In the genomic region with DNA sequence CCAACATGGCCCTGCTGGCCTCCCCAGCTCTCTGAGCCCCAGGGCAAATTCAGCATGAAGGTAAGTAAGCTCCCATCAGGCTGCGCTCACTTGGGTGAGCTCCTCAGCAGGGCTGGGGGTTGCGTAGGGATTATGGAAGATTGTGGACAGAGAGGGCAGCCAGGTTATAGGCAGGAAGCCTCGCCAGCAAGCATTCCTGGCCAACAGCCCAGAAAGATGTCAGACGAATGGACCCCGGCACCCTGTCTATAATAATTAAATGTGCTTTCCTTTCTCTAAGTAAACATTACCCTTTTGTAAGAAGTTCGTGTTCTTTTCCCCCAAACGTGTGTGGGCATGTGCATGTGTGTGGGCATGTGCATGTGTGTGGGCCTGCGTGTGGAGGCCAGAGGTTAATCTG, we compare ENCODE assay signal across 10 mouse cellular contexts. TPM values are rescaled to one million over a fixed set of nuclear protein-coding genes. Genes with fewer than 3 reads are reported as not detected.
DNase-seq lines count a peak whose midpoint lies in the region; ATAC-seq and TF ChIP-seq lines count a peak whose summit lies in the region.
"Had no signal": no experiment of that assay in that cellular context is flagged by ENCODE, and none has a peak within 500 bp of the region (broad histone marks: within the 10 kb centered on the region; RNA-seq: fewer than 3 reads in every experiment).

No protein-coding gene starts in this region.

- no peak overlapping the region for H3K4me2 ChIP-seq in heart, embryonic 16.5 days (ENCODE audit: low read depth, low read length)
- no peak overlapping the region for H3K4me2 ChIP-seq in stomach, postnatal 0 days (replicated peaks; ENCODE audit: low read depth)
- H3K4me2 ChIP-seq in hindbrain, postnatal 0 days (ENCODE audit: low read depth, low read length) = no peak overlapping the region
- H3K4me2 ChIP-seq: forebrain, embryonic 13.5 days had no signal

- H3K4me1 ChIP-seq in heart, embryonic 16.5 days (ENCODE audit: control insufficient read depth, insufficient read depth, low read length) = peaks cover 39% of the 10 kb centered on the region
- peaks cover 3% of the 10 kb centered on the region; the same call in 1 of the 2 replicates for H3K4me1 ChIP-seq in stomach, postnatal 0 days (replicated peaks; ENCODE audit: control insufficient read depth, insufficient read depth)
- no peaks in the 10 kb centered on the region for H3K4me1 ChIP-seq in hindbrain, postnatal 0 days (ENCODE audit: insufficient read depth, low read length)

- no peak for TF ChIP-seq EP300 in stomach, postnatal 0 days (optimal IDR thresholded peaks at IDR 0.05)

- no peaks in the 10 kb centered on the region for H3K36me3 ChIP-seq in heart, embryonic 16.5 days (ENCODE audit: control insufficient read depth, insufficient read depth)
- H3K36me3 ChIP-seq in stomach, postnatal 0 days (ENCODE audit: control insufficient read depth, insufficient read depth, low read length) = no peaks in the 10 kb centered on the region
- H3K36me3 ChIP-seq in hindbrain, postnatal 0 days (ENCODE audit: insufficient read depth, low read length) = no peaks in the 10 kb centered on the region
- H3K36me3 ChIP-seq: G1E had no signal

- peak; percentile 17 for DNase-seq in retina, postnatal 1 day
- no peak for DNase-seq in retina, embryonic 14.5 days (ENCODE audit: low spot score)
- DNase-seq in kidney, postnatal 14 days = peak; percentile 91
- peak; percentile 20 for DNase-seq in stomach, postnatal 0 days (ENCODE audit: low spot score)
- no peak for DNase-seq in hindbrain, postnatal 0 days (ENCODE audit: low spot score)
- DNase-seq in left cerebral cortex, postnatal 36 days (ENCODE audit: low spot score in 2 of 2) = no peak

- no peak for ATAC-seq in heart, embryonic 16.5 days (replicated peaks; ENCODE audit: extremely low read depth, insufficient read depth, low FRiP score)
- peak; percentile 6; the same call in 1 of the 2 replicates for ATAC-seq in stomach, postnatal 0 days (ENCODE audit: low FRiP score, low TSS enrichment)
- no peak for ATAC-seq in hindbrain, postnatal 0 days
- ATAC-seq: forebrain, embryonic 13.5 days had no signal

- no peaks in the 10 kb centered on the region for H3K9me3 ChIP-seq in heart, embryonic 16.5 days (replicated peaks; ENCODE audit: control insufficient read depth, low read length)
- no peaks in the 10 kb centered on the region for H3K9me3 ChIP-seq in stomach, postnatal 0 days (ENCODE audit: control insufficient read depth, low read length)
- no peaks in the 10 kb centered on the region for H3K9me3 ChIP-seq in hindbrain, postnatal 0 days (ENCODE audit: low read length)
- H3K9me3 ChIP-seq: forebrain, embryonic 13.5 days; G1E had no signal

- H3K4me3 ChIP-seq in heart, embryonic 16.5 days (ENCODE audit: low read length) = no peak overlapping the region
- no peak overlapping the region for H3K4me3 ChIP-seq in stomach, postnatal 0 days (ENCODE audit: low read depth, low read length)
- H3K4me3 ChIP-seq in hindbrain, postnatal 0 days (ENCODE audit: low read length) = no peak overlapping the region
- H3K4me3 ChIP-seq: forebrain, embryonic 13.5 days had no signal

- H3K9ac ChIP-seq in heart, embryonic 16.5 days (ENCODE audit: low read length) = 0 out of 2 replicates have a peak overlapping the region, but pooled peaks have one; percentile 4
- H3K9ac ChIP-seq in stomach, postnatal 0 days (ENCODE audit: low read length) = peak overlapping the region; percentile 13; the same call in 1 of the 2 replicates
- H3K9ac ChIP-seq in hindbrain, postnatal 0 days (replicated peaks; ENCODE audit: low read length) = no peak overlapping the region
- H3K9ac ChIP-seq: forebrain, embryonic 13.5 days had no signal

- TF ChIP-seq CTCF in stomach, postnatal 0 days (IDR thresholded peaks at IDR 0.05; ENCODE audit: low read depth) = no peak
- no peak for TF ChIP-seq CTCF in hindbrain, postnatal 0 days (IDR thresholded peaks at IDR 0.05; ENCODE audit: low read depth)

- no peaks in the 10 kb centered on the region; the same call in 1 of the 2 replicates for H3K27me3 ChIP-seq in heart, embryonic 16.5 days (ENCODE audit: control insufficient read depth, insufficient read depth, low read length)
- no peaks in the 10 kb centered on the region for H3K27me3 ChIP-seq in stomach, postnatal 0 days (ENCODE audit: control insufficient read depth, insufficient read depth, low read length)
- H3K27me3 ChIP-seq in hindbrain, postnatal 0 days (ENCODE audit: insufficient read depth, low read length) = no peaks in the 10 kb centered on the region

- intact Hi-C loops in left cerebral cortex, postnatal 36 days (cut with DNase I) = no loop called here

- peak overlapping the region; percentile 57 for H3K27ac ChIP-seq in heart, embryonic 16.5 days (ENCODE audit: low read length)
- peak overlapping the region; percentile 56 for H3K27ac ChIP-seq in stomach, postnatal 0 days (replicated peaks)
- H3K27ac ChIP-seq in hindbrain, postnatal 0 days = no peak overlapping the region
- H3K27ac ChIP-seq: forebrain, embryonic 13.5 days had no signal

- 27% methylated on average over 8 of the region's 8 CpGs for WGBS in heart, embryonic 16.5 days
- 21% methylated on average over 8 of the region's 8 CpGs for WGBS in stomach, postnatal 0 days
- WGBS in hindbrain, postnatal 0 days = 48% methylated on average over 8 of the region's 8 CpGs

RNA-seq across cellular contexts. Expression of a gene that starts 1.4 kb away (rescaled TPM):
- polyA plus RNA-seq in heart, embryonic 16.5 days (2015; fragmentation: Nextera tagmentation; extraction: Ambion mirVana) = 46.9 and 49.7 TPM in 2 replicates
- 45.1 and 49.2 TPM in 2 replicates for polyA plus RNA-seq in stomach, postnatal 0 days (2015; fragmentation: Nextera tagmentation; extraction: Ambion mirVana)
- 22.5 and 26.7 TPM in 2 replicates for total RNA-seq in hindbrain, postnatal 0 days (2014; rRNA removed)
- 21.7 and 25.6 TPM in 2 replicates for polyA plus RNA-seq in hindbrain, postnatal 0 days (2015; fragmentation: Nextera tagmentation; extraction: Ambion mirVana)
- 1 to 10 TPM in 1 of 2 experiments, under 1 TPM in 1; 0.68 to 1.2 TPM for total RNA-seq in left cerebral cortex, postnatal 36 days (2021)
- polyA plus RNA-seq: G1E had no signal

RNA-seq across cellular contexts. Expression of a gene that starts 13.9 kb away (rescaled TPM):
- polyA plus RNA-seq in heart, embryonic 16.5 days (2015; fragmentation: Nextera tagmentation; extraction: Ambion mirVana) = 1.1 and 1.7 TPM in 2 replicates
- 2.2 and 2.3 TPM in 2 replicates for polyA plus RNA-seq in stomach, postnatal 0 days (2015; fragmentation: Nextera tagmentation; extraction: Ambion mirVana)
- total RNA-seq in hindbrain, postnatal 0 days (2014; rRNA removed) = 1.3 and 1.6 TPM in 2 replicates
- polyA plus RNA-seq in hindbrain, postnatal 0 days (2015; fragmentation: Nextera tagmentation; extraction: Ambion mirVana) = 1.3 and 1.5 TPM in 2 replicates
- 1 to 10 TPM in 1 of 2 experiments, under 1 TPM in 1; 0.35 to 1.3 TPM for total RNA-seq in left cerebral cortex, postnatal 36 days (2021)
- polyA plus RNA-seq: G1E had no signal

RNA-seq across cellular contexts. Expression of a gene that starts 19.1 kb away (rescaled TPM):
- polyA plus RNA-seq in heart, embryonic 16.5 days (2015; fragmentation: Nextera tagmentation; extraction: Ambion mirVana) = 1.3 TPM in 2 replicates
- 1.6 and 1.8 TPM in 2 replicates for polyA plus RNA-seq in stomach, postnatal 0 days (2015; fragmentation: Nextera tagmentation; extraction: Ambion mirVana)
- total RNA-seq in hindbrain, postnatal 0 days (2014; rRNA removed) = 18.1 and 22.2 TPM in 2 replicates
- 3.0 and 3.6 TPM in 2 replicates for polyA plus RNA-seq in hindbrain, postnatal 0 days (2015; fragmentation: Nextera tagmentation; extraction: Ambion mirVana)
- total RNA-seq in left cerebral cortex, postnatal 36 days (2021) = 1 to 10 TPM; 3.0 to 4.3 TPM
- polyA plus RNA-seq: G1E; neural tube, embryonic 14.5 days had no signal

Comparison
In these comparisons a context has a peak if more than half of its experiments do, and no peak if none do; other contexts are left out.
1. DNase-seq: peak in retina, postnatal 1 day (single experiment), kidney, postnatal 14 days (single experiment) and stomach, postnatal 0 days (single experiment); none in retina, embryonic 14.5 days (single experiment), hindbrain, postnatal 0 days (single experiment) and left cerebral cortex, postnatal 36 days (0 of 2).